Mouse (Mus musculus) testis, adult 2 months (tissue): ENCODE measurements at regions not wholly inside any gene's neighbourhood (a gene's known extent, or its start where the extent isn't known, plus 50 kb on each side); places are given as distances from the start of the nearest gene placed in this dataset.

Experiments
- H3K27ac ChIP-seq: fragments of 200-500 bp; 2 replicates; pipeline ENCODE4 v1.5.1; 2012; ENCODE audit warnings: low read depth, low read length; ENCODE audit not compliant: control insufficient read depth, insufficient read depth
- H3K27me3 ChIP-seq: fragments of 200-500 bp; 2 replicates; pipeline ENCODE4 v1.6.1; 2012; ENCODE audit warnings: mild to moderate bottlenecking, low read length, moderate library complexity; ENCODE audit not compliant: control insufficient read depth, insufficient read depth
- H3K36me3 ChIP-seq: fragments of 200-500 bp; 2 replicates; pipeline ENCODE4 v1.6.1; 2012; ENCODE audit warnings: mild to moderate bottlenecking, low read length; ENCODE audit not compliant: control insufficient read depth, insufficient read depth
- H3K4me1 ChIP-seq: fragments of 200-500 bp; 2 replicates; pipeline ENCODE4 v1.6.1; 2012; ENCODE audit warnings: low read length; ENCODE audit not compliant: control insufficient read depth, insufficient read depth
- H3K4me3 ChIP-seq: fragments of 200-500 bp; 2 replicates; pipeline ENCODE4 v1.5.1; 2012; ENCODE audit warnings: low read depth, mild to moderate bottlenecking, low read length, moderate library complexity, mixed read lengths; ENCODE audit not compliant: control insufficient read depth
- CTCF ChIP-seq: fragments of 200-500 bp; IDR thresholded peaks from 2 replicates; pipeline ENCODE4 v1.5.1; 2012; ENCODE audit warnings: low read depth, mild to moderate bottlenecking, inconsistent platforms, low read length, moderate library complexity; ENCODE audit not compliant: control insufficient read depth, insufficient read depth, insufficient replicate concordance
- POLR2A ChIP-seq: fragments of 200-500 bp; IDR thresholded peaks from 2 replicates; pipeline ENCODE4 v1.6.1; 2012; ENCODE audit warnings: low read depth, mild to moderate bottlenecking, inconsistent platforms, low read length, moderate library complexity; ENCODE audit not compliant: control insufficient read depth

DNA sequence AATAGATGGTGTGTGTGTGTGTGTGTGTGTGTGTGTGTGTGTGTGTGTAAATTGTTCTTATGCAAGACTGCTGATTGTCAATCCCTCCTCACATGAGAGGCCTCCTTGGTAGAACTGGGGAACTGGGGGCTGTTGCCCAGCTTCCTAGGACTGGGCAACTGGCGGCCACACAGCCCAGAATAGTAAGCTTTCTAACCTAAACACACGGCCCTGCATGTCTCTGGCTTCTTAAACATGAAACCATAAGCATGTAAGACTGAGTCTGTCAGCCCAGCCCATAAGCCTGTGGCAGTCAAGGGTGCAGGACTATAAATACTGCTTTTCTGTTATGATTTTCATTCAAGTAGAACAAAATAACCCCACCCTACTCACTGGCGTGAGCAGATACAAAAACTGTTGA is 60.7 kb downstream of the Ifng start:
- no peaks in the 10 kb centered on the region for H3K36me3 ChIP-seq
- no peak overlapping the region for H3K27ac ChIP-seq
- TF ChIP-seq CTCF (no peak), POLR2A (no peak)
- no peak overlapping the region for H3K4me3 ChIP-seq
- H3K4me1 ChIP-seq: no peaks in the 10 kb centered on the region
- H3K27me3 ChIP-seq: no peaks in the 10 kb centered on the region

- no peak for TF ChIP-seq CTCF
- TF ChIP-seq POLR2A: no peak
- Histone ChIP-seq H3K4me1 (no peaks in the 10 kb centered on the region), H3K4me3 (no peak overlapping the region)
Measured at GRCm38 (mm10) chr10:118504811-118505210, 64.0 kb downstream of the Ifng start.

DNA sequence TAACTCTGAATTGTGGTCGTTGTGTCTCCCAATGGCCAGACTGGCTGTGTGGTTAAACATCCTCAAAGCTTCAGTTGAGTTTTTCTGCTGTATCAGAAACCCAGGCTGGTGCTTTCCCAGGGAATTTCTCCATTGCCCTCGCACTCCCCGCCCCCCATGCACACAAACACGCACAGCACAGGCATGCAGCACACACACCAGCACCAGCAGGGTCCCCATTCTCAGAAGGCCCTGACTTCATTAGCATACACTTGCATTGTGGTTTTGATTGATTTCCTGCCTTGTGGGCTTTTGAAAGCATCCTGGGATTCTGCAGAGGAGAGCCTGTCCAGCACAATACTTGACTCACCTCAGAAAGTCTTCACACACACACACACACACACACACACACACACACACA is 65.3 kb downstream of the Ifng start:
- no peak for TF ChIP-seq CTCF
- no peak for TF ChIP-seq POLR2A
- H3K27ac ChIP-seq: no peak overlapping the region
- H3K4me3 ChIP-seq: no peak overlapping the region
- H3K4me1 ChIP-seq: no peaks in the 10 kb centered on the region
- H3K36me3 ChIP-seq: no peaks in the 10 kb centered on the region
- H3K27me3 ChIP-seq: no peaks in the 10 kb centered on the region

More at GRCm38 (mm10) chr10:118504811-118505210, 64.0 kb downstream of the Ifng start:
- H3K36me3 ChIP-seq: no peaks in the 10 kb centered on the region
- no peaks in the 10 kb centered on the region for H3K27me3 ChIP-seq
- H3K27ac ChIP-seq: no peak overlapping the region

DNA sequence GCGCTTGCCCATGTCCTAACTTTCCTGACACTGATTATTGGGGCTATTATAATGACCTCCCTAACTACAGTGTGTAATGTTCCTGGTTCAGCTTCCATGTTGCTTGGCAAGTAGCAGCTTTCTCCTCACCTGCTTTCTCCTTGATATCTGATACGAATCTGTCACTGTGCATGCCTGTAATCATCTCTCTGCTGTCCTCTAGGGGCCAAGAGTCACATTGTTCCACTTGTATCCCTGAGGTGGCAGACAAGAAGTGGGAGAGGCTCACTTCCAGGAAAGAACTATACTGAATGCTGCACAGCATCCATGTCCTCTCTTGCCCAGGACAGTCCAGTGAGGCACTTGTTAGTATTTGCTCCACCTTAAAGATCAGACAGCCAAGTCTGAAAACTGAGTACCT is 66.8 kb downstream of the Ifng start:
- Histone ChIP-seq H3K27ac (no peak overlapping the region), H3K27me3 (no peaks in the 10 kb centered on the region), H3K36me3 (no peaks in the 10 kb centered on the region), H3K4me3 (no peak overlapping the region), H3K4me1 (no peaks in the 10 kb centered on the region)
- no peak for TF ChIP-seq POLR2A
- TF ChIP-seq CTCF: no peak

- Histone ChIP-seq H3K36me3 (no peaks in the 10 kb centered on the region), H3K4me3 (no peak overlapping the region), H3K27me3 (no peaks in the 10 kb centered on the region), H3K27ac (no peak overlapping the region), H3K4me1 (no peaks in the 10 kb centered on the region)
- no peak for TF ChIP-seq CTCF
Measured at GRCm38 (mm10) chr10:118516839-118517238, 76.0 kb downstream of the Ifng start.

DNA sequence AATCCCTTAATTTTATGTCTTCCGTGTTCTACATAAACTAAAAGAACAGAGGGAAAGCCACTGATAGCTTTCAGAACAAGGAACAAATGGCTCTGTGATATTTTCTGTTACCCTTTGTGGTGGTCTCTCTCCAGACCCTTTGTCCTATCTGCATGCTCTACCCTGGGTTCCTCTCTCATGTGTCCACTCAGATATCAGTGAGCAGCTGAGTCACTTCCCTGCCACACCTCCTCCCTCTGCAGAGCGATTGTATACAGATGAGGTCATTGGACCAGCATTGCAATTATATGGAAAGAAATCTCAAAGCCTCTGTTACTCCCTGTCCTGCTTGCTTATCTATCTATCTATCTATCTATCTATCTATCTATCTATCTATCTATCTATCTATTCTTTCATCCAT is 77.1 kb downstream of the Ifng start:
- H3K27ac ChIP-seq: no peak overlapping the region
- H3K36me3 ChIP-seq: no peaks in the 10 kb centered on the region
- H3K4me3 ChIP-seq: no peak overlapping the region
- H3K27me3 ChIP-seq: no peaks in the 10 kb centered on the region
- TF ChIP-seq CTCF: no peak
- no peak for TF ChIP-seq POLR2A
- no peaks in the 10 kb centered on the region for H3K4me1 ChIP-seq

GRCm38 (mm10) chr10:118545966-118546365 is 105.1 kb downstream of the Ifng start:
- Histone ChIP-seq H3K4me3 (no peak overlapping the region), H3K27me3 (no peaks in the 10 kb centered on the region), H3K4me1 (no peaks in the 10 kb centered on the region), H3K36me3 (no peaks in the 10 kb centered on the region), H3K27ac (no peak overlapping the region)
- TF ChIP-seq POLR2A (no peak), CTCF (no peak)

DNA sequence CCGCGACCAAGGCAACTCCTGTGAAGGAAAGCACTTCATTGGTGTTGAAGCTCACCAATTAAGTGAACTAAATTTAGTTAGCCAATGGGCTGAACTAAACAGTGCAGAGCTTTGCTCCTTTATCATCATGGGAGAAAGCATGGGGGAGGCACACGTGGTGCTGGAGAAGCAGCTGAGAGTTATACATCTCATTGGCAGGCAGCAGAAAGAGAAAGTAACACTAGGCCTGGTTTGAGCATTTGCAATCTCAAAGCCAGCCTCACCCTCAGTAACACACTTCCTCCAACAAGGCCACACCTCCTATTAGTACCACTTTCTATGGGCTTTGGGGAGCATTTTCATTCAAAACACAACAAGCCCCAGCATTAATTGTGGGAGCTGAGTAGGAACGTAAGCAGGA is 109.4 kb downstream of the Ifng start:
- Histone ChIP-seq H3K4me1 (peaks cover 4% of the 10 kb centered on the region), H3K4me3 (no peak overlapping the region)
- TF ChIP-seq CTCF (no peak), POLR2A (no peak)

More for the DNA sequence above, 109.4 kb downstream of the Ifng start:
- H3K27ac ChIP-seq: no peak overlapping the region
- no peaks in the 10 kb centered on the region for H3K36me3 ChIP-seq
- H3K27me3 ChIP-seq: no peaks in the 10 kb centered on the region
